Mouse (Mus musculus) CH12.LX (cell line): ENCODE data around the gene Tgm3.

Experiments
- CTCF ChIP-seq, 2 experiments: IDR thresholded peaks in 1 of 2; conservative IDR thresholded peaks in 1 of 2; 2 replicates each; pipeline ENCODE4 v1.5.1; 2011 to 2012; ENCODE audit warnings: low read depth in 2 of 2, low read length in 2 of 2, improper control_type of control experiment in 1 of 2, inconsistent platforms in 1 of 2, mild to moderate bottlenecking in 1 of 2, moderate library complexity in 1 of 2
- E2F4 ChIP-seq: IDR thresholded peaks from 2 replicates; pipeline ENCODE4 v1.6.1; 2011; ENCODE audit warnings: low read depth, low read length, improper control_type of control experiment; ENCODE audit not compliant: insufficient replicate concordance
- EP300 ChIP-seq: IDR thresholded peaks from 2 replicates; pipeline ENCODE4 v1.6.1; 2011; ENCODE audit warnings: low read length, improper control_type of control experiment
- GABPA ChIP-seq: IDR thresholded peaks from 2 replicates; pipeline ENCODE4 v1.6.1; 2012; ENCODE audit warnings: low read depth, low read length, improper control_type of control experiment, inconsistent platforms; ENCODE audit not compliant: insufficient replicate concordance
- JUND ChIP-seq: conservative IDR thresholded peaks from 2 replicates; pipeline ENCODE4 v1.6.1; 2011; ENCODE audit warnings: low read depth, low read length, improper control_type of control experiment
- POLR2A ChIP-seq: IDR thresholded peaks from 2 replicates; pipeline ENCODE4 v1.6.1; 2011; ENCODE audit warnings: low read depth, mild to moderate bottlenecking, improper control_type of control experiment, low read length
- RAD21 ChIP-seq: IDR thresholded peaks from 2 replicates; pipeline ENCODE4 v1.6.1; 2011; ENCODE audit warnings: low read depth, mild to moderate bottlenecking, low read length, improper control_type of control experiment, moderate library complexity
- RCOR1 ChIP-seq: conservative IDR thresholded peaks from 2 replicates; pipeline ENCODE4 v1.6.1; 2012; ENCODE audit warnings: low read depth, mild to moderate bottlenecking, inconsistent platforms, low read length, improper control_type of control experiment
- USF1 ChIP-seq: IDR thresholded peaks from 2 replicates; pipeline ENCODE4 v1.6.1; 2014; ENCODE audit warnings: low read depth, mild to moderate bottlenecking, inconsistent platforms, low read length, improper control_type of control experiment

GRCm38 (mm10) chr2:130043835-130044234, 31.7 kb downstream of the Tgm3 start:
- no peak for TF ChIP-seq E2F4
- TF ChIP-seq GABPA, result no peak
- no peak for TF ChIP-seq JUND
- no peak for TF ChIP-seq CTCF (conservative IDR thresholded peaks at IDR 0.05 in 1 of 2, IDR thresholded peaks at IDR 0.05 in 1 of 2; ENCODE audit: low read depth in 2 of 2, low read length in 2 of 2)
- no peak for TF ChIP-seq RCOR1
- TF ChIP-seq POLR2A, result no peak
- TF ChIP-seq USF1, result no peak
- TF ChIP-seq RAD21, result no peak
- no peak for TF ChIP-seq EP300
